ENCODE assay signal across 8 mouse cellular contexts in the genomic region with DNA sequence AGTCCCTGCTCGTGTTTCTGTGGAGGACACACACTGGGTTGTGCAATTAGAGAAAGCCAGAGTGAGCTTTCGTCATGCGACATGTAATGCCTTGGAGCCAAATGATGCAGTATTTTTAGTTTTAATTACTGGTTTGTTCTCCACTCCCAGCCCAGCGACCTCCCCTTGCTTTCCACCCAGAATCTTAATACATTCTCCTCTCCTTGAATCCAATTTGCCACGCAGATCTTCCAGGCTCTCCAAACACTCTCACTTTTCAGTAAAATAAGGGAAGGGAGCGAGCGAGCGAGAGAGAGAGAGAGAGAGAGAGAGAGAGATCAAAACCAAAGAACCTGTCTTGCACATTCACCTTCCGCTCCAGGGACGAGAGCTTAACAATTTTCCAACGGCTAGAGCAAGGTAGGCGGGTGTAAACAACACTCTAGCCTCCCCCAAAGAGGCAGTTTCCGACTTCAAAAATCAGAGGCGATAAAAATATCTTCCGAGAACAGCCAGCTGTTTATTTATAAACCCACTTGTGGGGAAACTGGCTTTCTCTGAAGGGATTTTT. TPM values are rescaled to one million over a fixed set of nuclear protein-coding genes. Genes with fewer than 3 reads are reported as not detected.
DNase-seq lines count a peak whose midpoint lies in the region; ATAC-seq and TF ChIP-seq lines count a peak whose summit lies in the region.

No protein-coding gene starts in this region.

- no peaks in the 10 kb centered on the region for H3K9me3 ChIP-seq in kidney, embryonic 15.5 days (replicated peaks)
- peaks cover 3% of the 10 kb centered on the region; the same call in 1 of the 2 replicates for H3K9me3 ChIP-seq in lung, embryonic 14.5 days (ENCODE audit: low read depth, low read length)

- no peaks in the 10 kb centered on the region for H3K36me3 ChIP-seq in thymus, adult 2 months (ENCODE audit: control insufficient read depth, insufficient read depth, low read length)
- H3K36me3 ChIP-seq in kidney, embryonic 15.5 days, result peaks cover 14% of the 10 kb centered on the region; the same call in 1 of the 2 replicates
- no peaks in the 10 kb centered on the region for H3K36me3 ChIP-seq in lung, embryonic 14.5 days (ENCODE audit: insufficient read depth)
- no peaks in the 10 kb centered on the region for H3K36me3 ChIP-seq in small intestine, adult 2 months (ENCODE audit: control insufficient read depth, insufficient read depth, low read length)

- TF ChIP-seq CTCF in thymus, adult 2 months (IDR thresholded peaks at IDR 0.05; ENCODE audit: borderline replicate concordance, control insufficient read depth, extremely low read depth, insufficient read depth, low read length, poor library complexity), result no peak
- TF ChIP-seq CTCF in lung, embryonic 14.5 days (IDR thresholded peaks at IDR 0.05; ENCODE audit: low read depth), result no peak
- no peak for TF ChIP-seq CTCF in small intestine, adult 2 months (IDR thresholded peaks at IDR 0.05; ENCODE audit: extremely low read depth, insufficient read length, insufficient replicate concordance, low read depth, low read length)

- no peak for TF ChIP-seq POLR2A in thymus, adult 2 months (IDR thresholded peaks at IDR 0.05; ENCODE audit: control insufficient read depth, extremely low read depth, insufficient read depth, low read length, poor library complexity)
- TF ChIP-seq POLR2A in small intestine, adult 2 months (IDR thresholded peaks at IDR 0.05; ENCODE audit: low read depth, low read length), result no peak

- H3K4me2 ChIP-seq in kidney, embryonic 15.5 days, result peak overlapping the region; percentile 85
- H3K4me2 ChIP-seq in lung, embryonic 14.5 days, result peak overlapping the region; percentile 73

- 11% methylated on average over 15 of the region's 15 CpGs for WGBS in thymus, adult 2 months
- WGBS in kidney, embryonic 15.5 days, result 15% methylated on average over 15 of the region's 15 CpGs
- 16% methylated on average over 15 of the region's 15 CpGs for WGBS in lung, embryonic 14.5 days
- 33% methylated on average over 15 of the region's 15 CpGs for WGBS in small intestine, adult 2 months

- no peak overlapping the region; the same call in 1 of the 2 replicates for H3K9ac ChIP-seq in kidney, embryonic 15.5 days
- H3K9ac ChIP-seq in lung, embryonic 14.5 days, result peak overlapping the region; percentile 3; the same call in 1 of the 2 replicates

- H3K27me3 ChIP-seq in thymus, adult 2 months (ENCODE audit: control insufficient read depth, insufficient read depth, low read length), result no peaks in the 10 kb centered on the region
- no peaks in the 10 kb centered on the region for H3K27me3 ChIP-seq in kidney, embryonic 15.5 days
- no peaks in the 10 kb centered on the region for H3K27me3 ChIP-seq in lung, embryonic 14.5 days (ENCODE audit: insufficient read depth, low read length)
- H3K27me3 ChIP-seq in small intestine, adult 2 months (ENCODE audit: control insufficient read depth, insufficient read depth, low read length), result no peaks in the 10 kb centered on the region

- peak; percentile 37 for DNase-seq in cerebellum, adult 8-10 months
- no peak for DNase-seq in cerebellum, adult 9-11 months
- DNase-seq in thymus, adult 2 months, result peak; percentile 24
- no peak for DNase-seq in thymus, postnatal 25 days
- no peak for DNase-seq in lung, embryonic 14.5 days
- DNase-seq in urinary bladder, postnatal 25 days (ENCODE audit: low spot score), result no peak

- no peak overlapping the region for H3K4me3 ChIP-seq in thymus, adult 2 months (ENCODE audit: control insufficient read depth, insufficient read depth, low read length)
- peak overlapping the region; percentile 42 for H3K4me3 ChIP-seq in kidney, embryonic 15.5 days (replicated peaks)
- H3K4me3 ChIP-seq in lung, embryonic 14.5 days (ENCODE audit: low read depth, low read length), result peak overlapping the region; percentile 35; the same call in 1 of the 2 replicates
- no peak overlapping the region; the same call in 1 of the 2 replicates for H3K4me3 ChIP-seq in small intestine, adult 2 months (ENCODE audit: low read depth, low read length)

- no peak for ATAC-seq in kidney, embryonic 15.5 days (replicated peaks; ENCODE audit: low FRiP score)
- ATAC-seq in lung, embryonic 14.5 days (ENCODE audit: insufficient read depth), result no peak

- H3K27ac ChIP-seq in thymus, adult 2 months (ENCODE audit: control insufficient read depth, insufficient read depth, low read length), result no peak overlapping the region
- H3K27ac ChIP-seq in kidney, embryonic 15.5 days, result peak overlapping the region; percentile 77
- no peak overlapping the region for H3K27ac ChIP-seq in lung, embryonic 14.5 days (ENCODE audit: low read depth)
- 0 out of 2 replicates have a peak overlapping the region, but pooled peaks have one; percentile 0 for H3K27ac ChIP-seq in small intestine, adult 2 months (ENCODE audit: insufficient read depth, low read depth, low read length)

- peaks cover 20% of the 10 kb centered on the region for H3K4me1 ChIP-seq in thymus, adult 2 months (replicated peaks; ENCODE audit: control insufficient read depth, insufficient read depth, low read length)
- peaks cover 36% of the 10 kb centered on the region for H3K4me1 ChIP-seq in kidney, embryonic 15.5 days
- peaks cover 10% of the 10 kb centered on the region for H3K4me1 ChIP-seq in lung, embryonic 14.5 days (ENCODE audit: insufficient read depth)
- peaks cover 7% of the 10 kb centered on the region for H3K4me1 ChIP-seq in small intestine, adult 2 months (ENCODE audit: control insufficient read depth, insufficient read depth, insufficient read length, low read length)

RNA-seq across cellular contexts. Expression of a gene that starts 40.6 kb away (rescaled TPM):
- polyA plus RNA-seq in thymus, adult 2 months (2012; rRNA removed), result 17.9 and 20.8 TPM in 2 replicates
- 1.6 and 3.5 TPM in 2 replicates for polyA plus RNA-seq in kidney, embryonic 15.5 days (2015; fragmentation: Nextera tagmentation; extraction: Ambion mirVana)
- 1.8 and 1.9 TPM in 2 replicates for polyA plus RNA-seq in lung, embryonic 14.5 days (2014; fragmentation: Nextera tagmentation; extraction: Ambion mirVana)
- polyA plus RNA-seq in small intestine, adult 2 months (2012; rRNA removed), result 12.4 and 19.1 TPM in 2 replicates

Comparison
In these comparisons a context has a peak if more than half of its experiments do, and no peak if none do; other contexts are left out.
1. DNase-seq: peak in cerebellum, adult 8-10 months (single experiment) and thymus, adult 2 months (single experiment); none in cerebellum, adult 9-11 months (single experiment), thymus, postnatal 25 days (single experiment), lung, embryonic 14.5 days (single experiment) and urinary bladder, postnatal 25 days (single experiment).
2. H3K27ac ChIP-seq: peak in kidney, embryonic 15.5 days (single experiment) and small intestine, adult 2 months (single experiment); none in thymus, adult 2 months (single experiment) and lung, embryonic 14.5 days (single experiment).
3. H3K4me3 ChIP-seq: peak in kidney, embryonic 15.5 days (single experiment) and lung, embryonic 14.5 days (single experiment); none in thymus, adult 2 months (single experiment) and small intestine, adult 2 months (single experiment).